Mouse (Mus musculus) E14TG2a.4 (cell line): Measurements from ENCODE around the gene Pithd1.

Source experiments
- H3K27me3 ChIP-seq: 2 replicates; pipeline ENCODE4 v1.6.1; 2014; ENCODE audit warnings: low read length, control low read depth; ENCODE audit not compliant: insufficient read depth
- H3K36me3 ChIP-seq: 2 replicates; pipeline ENCODE4 v1.6.1; 2014; ENCODE audit warnings: low read length, control low read depth; ENCODE audit not compliant: insufficient read depth
- H3K4me1 ChIP-seq: replicated peaks from 2 replicates; pipeline ENCODE4 v1.6.1; 2014; ENCODE audit warnings: low read depth, low read length, control low read depth
- H3K4me3 ChIP-seq: replicated peaks from 2 replicates; pipeline ENCODE4 v1.5.1; 2014; ENCODE audit warnings: mild to moderate bottlenecking, low read length
- H3K9me3 ChIP-seq: 2 replicates; pipeline ENCODE4 v1.6.1; 2014; ENCODE audit warnings: low read length, control low read depth
- CTCF ChIP-seq: conservative IDR thresholded peaks from 2 replicates; pipeline ENCODE4 v1.5.1; 2014; ENCODE audit warnings: low read length
- NANOG ChIP-seq: IDR thresholded peaks from 2 replicates; pipeline ENCODE4 v1.6.1; 2014; ENCODE audit warnings: borderline replicate concordance, low read length, mixed read lengths
- POU5F1 ChIP-seq: IDR thresholded peaks from 2 replicates; pipeline ENCODE4 v1.6.1; 2014; ENCODE audit warnings: low read length, borderline replicate concordance

Gene Pithd1

GRCm38 (mm10) chr4:135986943-135987710 lies at the start of gene Pithd1:
Gene Pithd1, minus strand, starts transcription at chr4:135987264.
- H3K27me3 ChIP-seq: no peaks in the 10 kb centered on the region
- TF ChIP-seq POU5F1 (no peak), NANOG (no peak), CTCF (no peak)
- peak within 1 kb of the TSS; percentile 99 for H3K4me3 ChIP-seq
- H3K36me3 ChIP-seq: peaks cover 32% of the 10 kb centered on the region
- peaks cover 4% of the 10 kb centered on the region; the same call in 1 of the 2 replicates for H3K9me3 ChIP-seq
- H3K4me1 ChIP-seq: peaks cover 33% of the 10 kb centered on the region

- H3K9me3 ChIP-seq: no peaks in the 10 kb centered on the region
- H3K27me3 ChIP-seq: peaks cover 32% of the 10 kb centered on the region
- peaks cover 20% of the 10 kb centered on the region for H3K4me1 ChIP-seq
- H3K36me3 ChIP-seq: no peaks in the 10 kb centered on the region
- no peak overlapping the region for H3K4me3 ChIP-seq
- TF ChIP-seq NANOG: no peak
These were observed 48.0 kb upstream of the Pithd1 start for GRCm38 (mm10) chr4:136035078-136035477.

- H3K4me3 ChIP-seq: no peak overlapping the region
- H3K9me3 ChIP-seq: no peaks in the 10 kb centered on the region
- H3K27me3 ChIP-seq: peaks cover 47% of the 10 kb centered on the region
- H3K4me1 ChIP-seq: peaks cover 20% of the 10 kb centered on the region
- no peaks in the 10 kb centered on the region for H3K36me3 ChIP-seq
- no peak for TF ChIP-seq POU5F1
- no peak for TF ChIP-seq CTCF
- no peak for TF ChIP-seq NANOG
These were observed 46.2 kb upstream of the Pithd1 start for GRCm38 (mm10) chr4:136033231-136033630.

GRCm38 (mm10) chr4:136030968-136031909 lies 44.2 kb upstream of the Pithd1 start:
- peaks cover 59% of the 10 kb centered on the region for H3K27me3 ChIP-seq
- no peaks in the 10 kb centered on the region for H3K9me3 ChIP-seq
- peak; percentile 48; the same call in 1 of the 2 replicates for TF ChIP-seq NANOG
- TF ChIP-seq POU5F1: no peak
- H3K4me1 ChIP-seq: peaks cover 37% of the 10 kb centered on the region
- H3K4me3 ChIP-seq: no peak overlapping the region
- no peaks in the 10 kb centered on the region for H3K36me3 ChIP-seq

GRCm38 (mm10) chr4:136028689-136029088 lies 41.6 kb upstream of the Pithd1 start:
- TF ChIP-seq CTCF (no peak), POU5F1 (no peak), NANOG (no peak)

GRCm38 (mm10) chr4:136028132-136028564 lies 41.1 kb upstream of the Pithd1 start:
- Histone ChIP-seq H3K36me3 (no peaks in the 10 kb centered on the region), H3K4me3 (no peak overlapping the region), H3K4me1 (peaks cover 37% of the 10 kb centered on the region), H3K27me3 (peaks cover 33% of the 10 kb centered on the region), H3K9me3 (no peaks in the 10 kb centered on the region)
- TF ChIP-seq POU5F1 (no peak), CTCF (no peak), NANOG (no peak)

More at GRCm38 (mm10) chr4:136028689-136029088, 41.6 kb upstream of the Pithd1 start:
- Histone ChIP-seq H3K4me1 (peaks cover 37% of the 10 kb centered on the region), H3K27me3 (peaks cover 38% of the 10 kb centered on the region), H3K9me3 (no peaks in the 10 kb centered on the region), H3K4me3 (no peak overlapping the region), H3K36me3 (no peaks in the 10 kb centered on the region)

GRCm38 (mm10) chr4:136027416-136028131 lies 40.5 kb upstream of the Pithd1 start:
- H3K4me1 ChIP-seq: peaks cover 37% of the 10 kb centered on the region

GRCm38 (mm10) chr4:136025350-136025749 lies 38.3 kb upstream of the Pithd1 start:
- no peaks in the 10 kb centered on the region for H3K9me3 ChIP-seq
- TF ChIP-seq NANOG (no peak), CTCF (no peak), POU5F1 (no peak)
- H3K4me3 ChIP-seq: no peak overlapping the region

More at GRCm38 (mm10) chr4:136027416-136028131, 40.5 kb upstream of the Pithd1 start:
- H3K36me3 ChIP-seq: no peaks in the 10 kb centered on the region
- no peak overlapping the region for H3K4me3 ChIP-seq
- peaks cover 29% of the 10 kb centered on the region for H3K27me3 ChIP-seq
- no peaks in the 10 kb centered on the region for H3K9me3 ChIP-seq
- no peak for TF ChIP-seq POU5F1
- TF ChIP-seq NANOG: no peak
- TF ChIP-seq CTCF: no peak

More at GRCm38 (mm10) chr4:136025350-136025749, 38.3 kb upstream of the Pithd1 start:
- Histone ChIP-seq H3K27me3 (peaks cover 29% of the 10 kb centered on the region), H3K36me3 (no peaks in the 10 kb centered on the region), H3K4me1 (peaks cover 30% of the 10 kb centered on the region)
